Mouse (Mus musculus) telencephalon, adult 2 months (tissue): ENCODE data around the gene Eif3a.
A peak's percentile ranks its signal among the peaks of the same experiment; 100 is the strongest.

Source experiments
- DNase-seq: peaks from one replicate; pipeline ENCODE4 v3.0.0-alpha.2; 2011; ENCODE audit warnings: low read depth, low spot score

Eif3a gene

DNA sequence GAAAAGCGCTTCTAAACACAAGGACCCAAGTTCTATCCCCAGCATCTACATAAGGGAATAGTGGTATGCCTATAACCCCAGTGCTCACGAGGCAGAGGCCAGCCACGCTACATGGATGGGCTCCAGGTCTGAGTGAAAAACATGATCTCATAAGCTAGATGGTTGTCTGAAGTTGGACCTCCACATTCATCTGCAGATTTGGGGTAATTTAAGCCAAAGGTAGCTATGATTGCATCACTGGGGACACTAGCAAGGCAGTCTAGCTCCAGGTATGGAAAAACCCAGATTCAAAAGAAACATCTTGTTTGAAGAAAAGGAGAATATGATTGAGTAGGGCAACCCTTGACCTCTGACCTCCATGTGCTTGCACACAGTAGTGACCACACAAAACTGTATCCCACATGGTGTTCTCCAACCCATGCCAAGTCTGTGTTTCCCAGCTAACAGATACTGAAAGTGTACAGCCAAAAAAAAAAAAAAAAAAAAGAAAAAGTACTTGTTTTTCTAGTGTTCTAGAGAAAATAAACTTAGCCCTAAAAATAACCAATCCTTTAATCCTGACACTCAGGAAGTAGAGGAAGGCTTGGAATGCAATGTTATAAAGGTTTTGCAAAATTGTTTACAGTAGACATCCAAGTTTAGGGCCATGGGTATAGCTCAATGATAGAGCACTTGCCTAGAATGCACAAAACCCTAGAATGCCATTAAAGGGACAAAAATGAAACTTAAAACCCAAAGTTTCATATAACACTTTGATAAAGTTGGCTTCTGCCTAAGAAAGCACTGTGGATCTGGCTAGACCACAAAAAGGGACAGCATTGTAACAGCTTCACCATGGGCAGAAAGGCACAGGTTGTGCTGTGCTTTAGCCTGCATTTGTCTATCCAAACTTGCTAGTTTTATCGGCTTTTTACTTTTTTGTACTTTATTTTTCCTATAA is 31.3 kb downstream of the Eif3a start:
- DNase-seq, result no peak

DNA sequence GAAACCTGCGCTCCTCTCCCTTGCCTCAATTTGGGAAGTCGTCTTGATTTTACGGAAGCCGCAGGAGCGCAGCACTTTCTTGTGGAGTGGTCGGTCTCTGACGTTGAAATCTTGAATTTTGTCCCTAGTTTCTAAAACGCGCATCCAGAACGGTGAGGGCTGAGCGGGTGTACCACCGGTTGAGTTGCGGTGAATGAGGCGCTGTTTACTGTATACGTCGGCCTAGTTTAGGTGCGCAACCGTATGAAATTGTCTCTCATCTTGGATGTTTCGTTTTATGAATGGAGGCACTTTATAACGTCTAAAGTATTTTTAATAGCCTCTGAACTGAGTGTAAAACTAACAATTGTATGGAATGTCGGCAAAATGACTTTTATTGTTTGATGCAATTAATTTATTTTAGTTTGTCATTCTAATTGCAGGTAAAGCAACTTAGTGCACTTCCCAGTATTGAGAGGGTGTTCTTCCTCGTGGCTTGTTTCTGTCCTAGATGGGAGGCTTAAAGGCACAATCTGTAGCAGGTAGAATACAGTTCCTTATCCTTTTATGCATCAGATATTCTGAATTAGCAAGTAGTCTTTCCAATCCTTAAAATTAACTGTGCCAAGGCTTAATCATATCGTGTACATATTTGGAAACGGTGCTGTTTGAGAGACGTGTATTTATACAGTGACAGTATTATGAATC is 33.2 kb downstream of the Eif3a start:
- peak; percentile 6 for DNase-seq

DNA sequence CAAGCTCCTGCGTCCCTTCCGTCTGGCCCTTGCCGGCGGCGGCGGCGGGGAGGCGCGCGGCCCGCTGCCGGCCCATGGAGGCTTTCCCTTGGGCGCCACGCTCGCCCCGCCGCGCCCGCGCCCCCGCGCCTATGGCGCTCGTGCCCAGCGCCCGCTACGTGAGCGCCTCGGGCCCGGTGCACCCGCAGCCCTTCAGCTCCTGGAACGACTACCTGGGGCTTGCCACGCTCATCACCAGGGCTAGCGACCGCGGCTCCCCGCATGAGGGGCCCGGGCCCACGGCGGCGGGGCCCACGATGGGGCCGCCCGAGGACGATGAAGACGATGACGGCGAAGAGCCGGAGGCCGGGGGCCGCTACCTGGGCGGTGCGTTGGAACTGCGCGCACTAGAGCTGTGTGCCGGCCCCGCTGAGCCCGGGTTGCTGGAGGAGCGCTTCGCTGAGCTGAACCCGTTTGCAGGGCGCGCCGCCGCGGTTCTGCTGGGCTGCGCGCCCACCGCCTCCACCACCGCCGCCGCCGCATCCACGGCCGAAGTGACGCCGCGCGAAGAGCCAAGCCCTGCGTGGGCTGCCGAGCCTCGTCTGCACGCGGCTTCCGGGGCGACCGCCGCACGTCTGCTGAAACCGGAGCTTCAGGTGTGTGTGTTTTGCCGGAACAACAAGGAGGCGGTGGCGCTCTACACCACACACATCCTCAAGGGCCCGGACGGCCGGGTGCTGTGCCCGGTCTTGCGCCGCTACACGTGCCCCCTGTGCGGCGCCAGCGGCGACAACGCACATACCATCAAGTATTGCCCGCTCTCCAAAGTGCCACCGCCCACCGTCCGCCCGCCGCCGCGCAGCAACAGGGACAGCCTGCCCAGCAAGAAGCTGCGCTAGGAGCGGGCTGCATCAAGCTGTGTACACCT is 34.0 kb downstream of the Eif3a start:
- DNase-seq, result peak; percentile 36

DNA sequence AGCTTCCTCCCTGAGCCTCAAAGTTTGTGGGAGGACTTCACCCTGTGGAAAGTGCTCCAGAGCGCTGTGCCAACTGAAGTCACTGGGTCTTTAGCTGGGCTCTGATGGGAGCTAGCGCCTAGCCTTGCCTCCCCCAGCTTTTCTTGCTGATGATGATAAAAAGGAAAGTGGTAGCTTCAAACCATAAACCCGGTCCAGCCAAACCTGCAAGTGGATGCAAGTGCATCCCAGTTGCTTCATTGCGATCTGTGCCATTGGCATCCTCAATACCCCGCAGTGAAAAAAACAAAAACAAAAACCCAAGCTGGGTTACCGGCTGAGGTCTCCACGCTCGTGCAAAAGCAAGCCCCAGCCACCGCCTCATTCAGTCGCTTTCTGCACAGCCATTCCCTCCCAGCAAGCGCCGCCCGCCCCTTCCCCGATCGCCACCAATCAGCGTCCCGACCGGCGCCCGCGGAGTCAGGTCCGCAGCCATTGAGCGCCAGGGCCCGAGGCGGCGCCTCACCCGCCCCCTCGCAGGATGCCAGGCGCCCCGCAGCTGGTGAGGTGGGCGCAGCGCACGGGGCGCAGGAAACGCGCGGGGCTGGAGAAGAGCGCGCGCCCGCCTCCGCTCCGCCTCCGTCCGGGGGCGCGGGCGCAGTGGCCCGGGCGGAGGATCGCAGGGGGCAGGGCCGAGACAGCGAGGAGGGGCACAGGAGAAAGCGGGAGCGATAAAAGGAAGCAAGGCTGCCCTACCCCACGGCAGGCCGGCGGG is 34.8 kb downstream of the Eif3a start, which contains the start of gene Nanos1:
Gene Nanos1, plus strand, starts transcription at position 550 of the 754 bp plus-strand sequence.
- DNase-seq, result peak; percentile 75

DNA sequence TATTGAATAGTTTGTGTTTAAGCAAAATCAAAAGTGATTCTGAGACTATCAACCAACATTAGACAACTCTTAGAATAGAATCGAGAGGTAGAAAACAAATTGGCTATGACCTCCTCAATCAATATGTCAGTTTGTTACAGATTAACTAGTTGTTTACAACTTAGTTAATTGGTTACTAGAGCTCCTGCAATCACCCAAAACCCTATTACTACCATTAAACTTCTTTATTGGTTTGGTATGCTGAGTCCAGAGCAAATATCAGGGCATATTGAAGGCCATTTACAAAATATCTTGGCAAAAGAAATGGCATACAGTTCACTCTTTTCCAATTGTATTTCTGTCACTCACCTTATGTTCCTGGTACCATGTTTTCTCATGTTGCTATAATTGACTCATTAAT is 42.7 kb downstream of the Eif3a start:
- DNase-seq, result no peak

DNA sequence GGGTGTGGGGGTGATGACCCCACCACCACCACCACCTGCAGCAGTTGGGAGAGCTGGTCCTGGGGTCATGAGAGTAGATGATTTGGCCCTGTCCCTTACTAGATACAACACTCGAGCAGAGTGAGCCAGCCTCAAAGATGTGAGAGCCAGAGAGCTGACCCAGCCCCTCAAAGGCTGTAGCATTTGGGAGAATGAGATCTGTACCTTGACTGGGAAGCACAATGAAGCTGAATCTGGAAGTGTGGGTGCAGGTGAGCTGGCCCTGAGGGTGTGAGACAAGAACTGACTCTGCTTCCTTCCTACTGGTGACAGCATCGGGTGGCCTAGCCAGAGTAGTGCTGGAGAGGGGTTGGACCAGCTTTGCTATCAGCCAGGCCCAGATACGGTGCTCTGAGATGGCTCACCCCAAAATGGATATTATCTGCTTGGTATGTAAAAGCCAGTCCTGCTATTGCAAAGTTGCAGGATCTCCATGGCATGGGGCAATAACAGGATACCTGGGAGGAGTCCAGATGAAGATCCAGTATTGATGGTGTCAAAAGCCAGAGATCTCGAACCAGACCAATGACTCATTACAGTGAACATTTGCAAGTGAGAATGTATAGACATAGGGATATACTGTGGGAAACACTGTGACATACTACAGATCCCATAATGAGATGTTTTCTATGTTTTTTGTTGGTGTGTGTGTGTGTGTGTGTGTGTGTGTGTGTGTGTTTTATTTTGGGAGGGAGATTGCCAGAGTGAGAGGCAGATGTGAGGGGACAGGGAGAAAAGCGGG is 46.5 kb downstream of the Eif3a start:
- no peak for DNase-seq

DNA sequence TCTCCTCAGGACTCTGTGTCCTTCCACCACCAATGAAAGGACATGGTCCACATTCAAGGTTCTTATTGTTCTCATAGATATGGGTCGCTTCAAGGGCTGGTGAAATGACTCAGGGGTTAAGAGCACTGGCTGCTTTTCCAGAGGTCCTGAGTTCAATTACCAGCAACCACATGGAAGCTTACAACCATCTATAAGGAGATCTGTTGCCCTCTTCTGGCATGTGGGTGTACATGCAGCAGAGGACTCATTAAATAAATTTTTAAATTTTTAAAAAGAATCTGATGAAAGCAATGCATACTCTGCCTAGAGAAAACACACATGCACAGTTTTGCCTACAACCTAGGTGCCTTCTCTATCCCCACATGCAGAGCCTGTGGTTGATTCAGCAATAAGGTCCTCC is 49.9 kb downstream of the Eif3a start:
- DNase-seq, result no peak

DNA sequence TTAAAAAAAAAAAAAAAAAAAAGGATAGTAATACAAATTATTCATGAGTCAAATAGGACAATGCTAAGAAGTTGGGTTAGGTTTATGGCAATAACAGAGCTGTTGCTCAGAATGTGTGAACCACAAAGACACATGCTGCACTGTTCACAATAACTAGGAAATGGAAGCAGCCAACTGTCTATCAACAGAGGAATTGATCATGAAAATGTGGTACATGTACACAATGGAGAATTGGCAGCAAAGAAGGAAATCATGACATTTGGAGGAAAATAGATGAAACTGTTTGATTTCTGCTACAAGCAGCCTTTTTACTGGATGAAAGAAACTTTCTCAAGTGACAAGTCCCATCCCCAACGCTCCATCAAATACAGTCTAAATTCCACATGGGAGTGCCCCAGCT is 58.5 kb downstream of the Eif3a start:
- DNase-seq, result no peak

DNA sequence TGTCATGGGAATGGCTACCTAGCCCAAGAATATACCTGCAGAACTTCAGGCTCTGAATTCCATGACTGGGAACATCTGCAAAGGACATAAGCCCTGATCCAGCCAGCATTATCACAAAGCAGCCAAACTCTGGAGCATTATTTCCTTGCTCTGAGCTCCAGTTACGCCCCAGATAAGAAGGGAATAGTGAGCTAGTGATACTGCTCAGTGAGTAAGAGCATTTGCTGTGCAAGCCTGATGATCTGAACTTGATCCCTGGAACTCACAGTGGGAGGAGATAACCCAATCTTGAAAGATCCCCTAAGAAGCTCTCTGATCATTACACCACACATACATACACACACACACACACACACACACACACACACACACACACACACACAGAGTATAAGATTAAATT is 59.2 kb downstream of the Eif3a start:
- DNase-seq, result no peak

DNA sequence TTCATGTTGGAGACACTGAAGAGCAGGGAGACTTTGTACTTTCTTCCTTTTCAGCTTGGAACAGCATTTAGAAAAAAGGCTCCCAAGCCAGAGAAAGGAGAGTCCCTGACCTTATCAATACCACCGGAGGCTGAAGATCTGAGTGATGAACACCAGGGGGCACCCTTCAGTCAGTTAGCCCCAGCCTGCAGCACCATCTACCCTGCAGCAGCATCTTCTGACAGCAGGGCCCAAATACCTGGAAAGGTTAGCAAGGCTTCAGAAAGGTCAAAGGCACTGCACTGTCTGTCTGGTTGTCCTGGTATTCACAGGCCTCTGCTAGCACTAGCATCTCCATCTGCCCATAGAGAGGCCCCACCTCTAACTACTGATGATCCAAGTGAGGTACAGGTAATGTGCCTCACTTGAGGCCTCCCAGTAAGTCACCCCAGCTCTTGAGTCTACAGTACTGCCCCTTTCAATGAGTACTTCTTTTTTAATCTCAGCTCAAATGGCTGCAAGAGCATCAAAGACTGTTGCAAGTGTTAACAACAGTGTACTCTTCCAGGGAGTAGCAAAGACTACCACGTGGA is 60.1 kb downstream of the Eif3a start:
- no peak for DNase-seq

DNA sequence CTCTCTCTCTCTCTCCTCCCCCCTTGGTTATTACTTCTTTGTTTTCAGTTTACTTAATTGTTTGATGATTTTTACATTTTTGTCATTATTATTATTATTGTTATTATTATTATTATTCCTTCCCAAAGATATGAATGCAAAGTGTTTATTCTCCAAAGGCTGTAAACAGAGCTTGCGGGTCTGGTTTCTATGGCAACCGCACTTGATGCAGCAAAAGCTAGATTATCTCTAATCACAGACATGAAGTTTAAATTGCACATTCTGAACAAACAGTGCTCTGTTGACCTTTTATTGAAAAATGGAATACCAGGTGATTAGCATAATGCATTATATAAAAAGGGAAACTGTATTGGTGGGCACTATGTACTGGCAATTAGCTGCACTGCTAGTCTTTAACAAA is 74.1 kb downstream of the Eif3a start:
- no peak for DNase-seq

DNA sequence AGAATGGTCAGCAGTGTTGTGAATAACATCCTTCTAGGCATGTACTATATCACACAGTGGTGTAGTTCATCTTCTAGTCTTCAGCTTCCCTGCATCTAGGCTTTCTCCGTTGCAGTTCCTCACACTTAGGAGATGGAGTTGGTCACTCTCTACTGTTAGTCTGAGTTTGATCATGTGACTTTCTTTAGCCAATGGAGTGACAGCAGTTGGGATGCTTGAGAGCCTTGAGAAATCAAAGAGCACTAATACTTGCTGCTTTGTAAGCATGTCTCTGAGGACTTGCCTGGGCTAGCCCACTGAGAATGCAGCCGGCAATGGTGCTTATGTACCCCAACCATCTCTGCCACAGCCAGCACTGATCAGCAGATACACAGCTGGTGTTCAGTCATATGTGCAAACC is 77.9 kb downstream of the Eif3a start:
- DNase-seq, result no peak
